Mouse (Mus musculus) neural tube, embryonic 14.5 days (tissue): ENCODE data around the gene Ache. TPM values are rescaled to one million over a fixed set of nuclear protein-coding genes. Genes with fewer than 3 reads are reported as not detected.

Experiments
- ATAC-seq: fragments of 200-750 bp; cut with Nextera tagmentation; 2 replicates; pipeline ENCODE4 v1.8.0; 2017; ENCODE audit warnings: low read depth, mild to moderate bottlenecking, moderate TSS enrichment, moderate library complexity
- H3K27ac ChIP-seq: fragments of 300-500 bp; sonication (generic); 2 replicates; pipeline ENCODE4 v1.5.1; 2014; ENCODE audit warnings: low read depth, mild to moderate bottlenecking, control low read depth, low read length, moderate library complexity, mixed read lengths
- H3K27me3 ChIP-seq: fragments of 300-500 bp; sonication (generic); 2 replicates; pipeline ENCODE4 v1.6.1; 2014; ENCODE audit warnings: low read length; ENCODE audit not compliant: control insufficient read depth, insufficient read depth
- H3K36me3 ChIP-seq: fragments of 300-500 bp; sonication (generic); 2 replicates; pipeline ENCODE4 v1.6.1; 2014; ENCODE audit warnings: low read length, mixed read lengths; ENCODE audit not compliant: control insufficient read depth, insufficient read depth
- H3K4me1 ChIP-seq: fragments of 300-500 bp; sonication (generic); 2 replicates; pipeline ENCODE4 v1.6.1; 2014; ENCODE audit warnings: low read length; ENCODE audit not compliant: control insufficient read depth, insufficient read depth
- H3K4me2 ChIP-seq: fragments of 300-500 bp; sonication (generic); 2 replicates; pipeline ENCODE4 v1.6.1; 2014; ENCODE audit warnings: mild to moderate bottlenecking, low read depth, low read length, control low read depth
- H3K4me3 ChIP-seq: fragments of 300-500 bp; sonication (generic); 2 replicates; pipeline ENCODE4 v1.5.1; 2014; ENCODE audit warnings: low read depth, low read length, control low read depth, mixed read lengths
- H3K9ac ChIP-seq: fragments of 300-500 bp; sonication (generic); replicated peaks from 2 replicates; pipeline ENCODE4 v1.6.1; 2014; ENCODE audit warnings: low read depth, mild to moderate bottlenecking, control low read depth, low read length, mixed read lengths
- H3K9me3 ChIP-seq: fragments of 300-500 bp; sonication (generic); 2 replicates; pipeline ENCODE4 v1.6.1; 2016; ENCODE audit warnings: low read length; ENCODE audit not compliant: control insufficient read depth
- WGBS: fragments of 180-500 bp; shearing (Covaris S2); extraction: QIAGEN DNeasy Blood & Tissue Kit; methylation state at CpG from one replicate; pipeline ENCODE4 v1.1.7; 2014; 5-methylcytosine and 5-hydroxymethylcytosine counted together
- polyA plus RNA-seq: library from polyadenylated mRNA; unstranded; fragments of >200 nt; fragmentation: Nextera tagmentation; extraction: Ambion mirVana; gene quantifications from 2 replicates; pipeline ENCODE4 v1.2.1, GENCODE M21; 2014

Ache gene
- polyA plus RNA-seq, 1 experiment from 2014 or later = 79.1 TPM

DNA sequence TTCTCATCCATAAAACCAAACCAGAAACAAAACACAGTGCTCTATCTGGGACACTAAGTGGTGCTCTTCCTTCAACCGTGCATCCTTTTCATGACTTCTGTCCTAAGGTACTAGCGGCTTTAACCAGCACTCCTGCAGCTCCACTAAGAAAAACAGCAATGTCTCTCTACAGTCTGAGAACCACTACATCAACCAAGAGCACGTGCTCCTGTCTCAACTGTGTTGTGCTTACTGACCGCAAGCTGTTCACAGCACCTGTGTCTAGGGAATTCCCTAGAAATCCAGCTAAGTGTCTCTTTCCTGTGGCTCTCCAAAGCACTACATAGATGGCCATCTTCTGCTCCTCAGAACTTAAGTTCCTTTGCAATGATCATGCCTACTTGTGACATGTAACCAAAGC lies 17.5 kb downstream of the Ache start:
- peak overlapping the region; percentile 9; the same call in 1 of the 2 replicates for H3K4me3 ChIP-seq
- no peak overlapping the region for H3K9ac ChIP-seq
- H3K4me2 ChIP-seq = peak overlapping the region; percentile 71
- H3K9me3 ChIP-seq = no peaks in the 10 kb centered on the region
- WGBS = 8% methylated on average over 4 of the region's 4 CpGs
- no peak overlapping the region for H3K27ac ChIP-seq
- no peaks in the 10 kb centered on the region for H3K27me3 ChIP-seq
- ATAC-seq = no peak
- H3K4me1 ChIP-seq = peaks cover 30% of the 10 kb centered on the region
- H3K36me3 ChIP-seq = peaks cover 37% of the 10 kb centered on the region

DNA sequence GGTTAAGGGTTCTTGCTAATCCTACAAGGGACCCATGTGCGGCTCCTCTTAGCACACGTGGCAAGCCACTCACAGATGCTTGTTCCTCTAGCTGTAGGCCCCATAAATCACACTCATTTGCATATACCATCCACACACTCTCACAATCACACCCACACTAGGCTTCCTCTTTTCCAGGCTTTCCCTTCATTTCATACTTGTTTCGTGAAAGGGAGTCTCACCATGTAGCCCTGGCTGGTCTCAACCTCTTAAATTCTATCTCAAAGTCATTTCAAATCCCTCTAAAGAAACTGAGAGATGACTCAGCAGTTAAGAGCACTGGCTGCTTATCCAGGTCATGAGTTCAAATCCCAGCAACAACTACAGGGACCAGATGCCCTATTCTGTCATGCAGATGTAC lies 18.5 kb downstream of the Ache start:
- Histone ChIP-seq H3K9ac (peak overlapping the region; percentile 32; the same call in 1 of the 2 replicates), H3K4me3 (peak overlapping the region; percentile 96), H3K36me3 (peaks cover 27% of the 10 kb centered on the region), H3K4me1 (peaks cover 30% of the 10 kb centered on the region), H3K9me3 (no peaks in the 10 kb centered on the region), H3K27ac (no peak overlapping the region), H3K27me3 (no peaks in the 10 kb centered on the region), H3K4me2 (peak overlapping the region; percentile 71)
- ATAC-seq = no peak
- WGBS = 25% methylated on average over 3 of the region's 3 CpGs

DNA sequence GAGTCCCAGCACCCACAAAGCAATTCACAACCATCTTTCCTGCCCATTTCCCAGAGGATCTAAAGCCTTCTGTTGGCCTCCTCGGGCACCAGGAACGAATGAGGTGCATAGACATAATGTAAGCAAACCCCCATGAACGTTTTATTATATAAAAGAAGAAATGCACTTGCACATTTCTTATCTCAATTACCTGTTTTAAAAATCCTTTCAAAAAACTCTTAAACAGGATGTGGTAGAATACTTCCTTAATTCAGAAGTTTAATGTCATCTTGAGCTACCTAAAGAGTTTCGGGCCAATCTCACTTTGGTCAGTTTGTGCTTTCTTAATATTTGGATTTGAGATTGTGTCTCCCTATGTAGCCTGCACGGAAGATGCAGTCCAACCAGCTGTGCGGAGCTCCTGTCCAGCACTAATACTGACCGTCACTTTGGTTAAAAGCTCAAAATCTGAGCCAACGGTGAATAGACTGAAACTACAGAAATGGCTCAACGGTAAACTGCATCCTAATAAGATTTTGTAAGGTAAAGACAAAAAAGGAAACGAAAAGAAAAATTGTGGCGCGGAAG lies 19.2 kb downstream of the Ache start:
- no peaks in the 10 kb centered on the region for H3K9me3 ChIP-seq
- H3K27ac ChIP-seq = peak overlapping the region; percentile 95
- H3K9ac ChIP-seq = peak overlapping the region; percentile 94
- H3K36me3 ChIP-seq = peaks cover 20% of the 10 kb centered on the region
- no peak for ATAC-seq
- peaks cover 30% of the 10 kb centered on the region for H3K4me1 ChIP-seq
- no peaks in the 10 kb centered on the region for H3K27me3 ChIP-seq
- peak overlapping the region; percentile 96 for H3K4me3 ChIP-seq
- 16% methylated on average over 12 of the region's 12 CpGs for WGBS
- H3K4me2 ChIP-seq = peak overlapping the region; percentile 71

- Histone ChIP-seq H3K4me2 (peak within 1 kb of the TSS; percentile 71), H3K36me3 (peaks cover 15% of the 10 kb centered on the region), H3K27me3 (no peaks in the 10 kb centered on the region), H3K27ac (peak within 1 kb of the TSS; percentile 95), H3K4me1 (peaks cover 30% of the 10 kb centered on the region), H3K9me3 (no peaks in the 10 kb centered on the region), H3K9ac (peak within 1 kb of the TSS; percentile 94), H3K4me3 (peak within 1 kb of the TSS; percentile 96)
- under 1% methylated on average over 50 of the region's 72 CpGs for WGBS
- ATAC-seq = peak; percentile 83
These were observed 20.0 kb downstream of the Ache start, which contains the start of gene Srrt for GRCm38 (mm10) chr5:137307071-137307912. TSS of gene Srrt (minus strand) at chr5:137307674.

DNA sequence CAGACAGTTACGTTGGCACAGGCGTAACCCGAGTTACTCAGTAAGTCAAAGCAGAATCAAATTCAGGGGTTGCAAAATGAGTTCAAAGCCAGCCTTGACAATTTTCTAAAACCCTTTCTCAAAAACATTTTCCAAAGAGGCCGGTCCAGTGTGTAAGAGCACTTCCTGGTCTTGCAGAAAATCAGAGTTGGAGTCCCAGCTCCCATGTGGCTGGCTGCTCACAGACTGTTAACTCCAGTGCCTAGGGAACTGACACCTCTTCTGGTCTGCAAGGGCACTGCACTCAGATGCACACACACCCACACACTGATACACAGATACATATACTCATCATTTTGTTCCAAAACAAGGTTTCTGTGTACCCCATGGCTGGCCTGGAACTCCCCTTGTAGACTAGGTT lies 21.0 kb downstream of the Ache start:
- peaks cover 4% of the 10 kb centered on the region; the same call in 1 of the 2 replicates for H3K36me3 ChIP-seq
- peak overlapping the region; percentile 57 for H3K4me2 ChIP-seq
- peak overlapping the region; percentile 94 for H3K9ac ChIP-seq
- peaks cover 30% of the 10 kb centered on the region for H3K4me1 ChIP-seq
- ATAC-seq = no peak
- no peaks in the 10 kb centered on the region for H3K27me3 ChIP-seq
- WGBS = over 99% methylated on average over 4 of the region's 4 CpGs
- no peaks in the 10 kb centered on the region for H3K9me3 ChIP-seq
- H3K27ac ChIP-seq = peak overlapping the region; percentile 95
- H3K4me3 ChIP-seq = peak overlapping the region; percentile 96; the same call in 1 of the 2 replicates

- 0 out of 2 replicates have a peak overlapping the region, but pooled peaks have one; percentile 6 for H3K27ac ChIP-seq
- peaks cover 8% of the 10 kb centered on the region for H3K36me3 ChIP-seq
- WGBS = 4% methylated on average over 22 of the region's 22 CpGs
- peak; percentile 35 for ATAC-seq
- H3K9ac ChIP-seq = peak overlapping the region; percentile 43
- peak overlapping the region; percentile 47 for H3K4me2 ChIP-seq
- H3K4me3 ChIP-seq = peak overlapping the region; percentile 30
- peaks cover 5% of the 10 kb centered on the region; the same call in 1 of the 2 replicates for H3K4me1 ChIP-seq
- H3K27me3 ChIP-seq = no peaks in the 10 kb centered on the region
- no peaks in the 10 kb centered on the region for H3K9me3 ChIP-seq
These were observed 26.3 kb downstream of the Ache start for GRCm38 (mm10) chr5:137313466-137314192.

GRCm38 (mm10) chr5:137314193-137315083 lies 27.1 kb downstream of the Ache start, which contains the start of gene Trip6:
TSS of gene Trip6 (minus strand) at chr5:137314404.
- Histone ChIP-seq H3K9me3 (no peaks in the 10 kb centered on the region), H3K4me1 (peaks cover 5% of the 10 kb centered on the region; the same call in 1 of the 2 replicates), H3K27me3 (no peaks in the 10 kb centered on the region), H3K4me2 (peak within 1 kb of the TSS; percentile 47), H3K9ac (peak within 1 kb of the TSS; percentile 43), H3K27ac (peak within 1 kb of the TSS; percentile 44; the same call in 1 of the 2 replicates), H3K36me3 (peaks cover 9% of the 10 kb centered on the region), H3K4me3 (peak within 1 kb of the TSS; percentile 30)
- ATAC-seq = peak; percentile 87
- WGBS = 15% methylated on average over 30 of the region's 30 CpGs
